Mouse (Mus musculus): ENCODE measurements around the gene Tob2.

DNA sequence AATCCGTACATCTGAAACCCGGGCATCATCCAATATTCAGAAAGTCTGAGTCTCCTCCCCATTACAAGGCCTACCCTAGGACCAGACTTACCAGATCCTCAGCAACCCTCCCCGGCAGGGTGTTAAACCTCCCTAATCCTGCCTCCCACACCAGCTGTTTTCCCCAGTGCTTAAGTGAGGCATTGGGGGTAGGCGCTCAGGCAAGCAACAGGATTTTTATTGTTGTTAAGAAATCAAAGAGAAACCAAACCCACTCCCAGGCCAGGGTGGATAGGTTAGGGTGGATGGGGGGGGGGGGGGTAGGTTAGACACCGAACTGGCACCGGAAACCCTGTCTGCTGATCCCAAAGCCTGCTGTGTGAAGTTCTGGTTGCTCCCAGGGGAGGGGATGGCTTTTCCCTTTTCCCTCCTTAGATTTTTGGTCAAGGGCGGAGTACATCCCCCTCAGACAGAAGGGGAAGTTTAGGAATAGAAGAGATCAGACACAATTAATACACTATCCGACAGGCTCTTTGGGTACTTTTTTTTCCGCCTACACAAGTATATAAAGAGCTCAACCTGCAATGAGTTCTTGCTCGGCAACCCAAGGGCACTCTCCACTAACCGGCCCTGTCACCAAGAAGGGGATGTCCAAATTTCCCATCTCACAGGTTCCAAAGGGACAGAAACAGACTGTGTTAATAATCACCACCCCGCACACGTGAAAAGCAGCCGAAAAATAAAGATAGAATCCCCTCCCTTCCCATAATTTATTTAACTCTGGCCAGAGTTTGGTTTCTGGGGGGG is 1.5 kb downstream of the Tob2 start:
- TF ChIP-seq POLR2A (IDR thresholded peaks at IDR 0.05; ENCODE audit: insufficient read depth, low read depth, low read length) (no peak), CTCF (IDR thresholded peaks at IDR 0.05; ENCODE audit: insufficient read depth, low read depth, low read length) (no peak)
